Mouse (Mus musculus): ENCODE data around the gene Ssx2ip. TPM values are rescaled to one million over a fixed set of nuclear protein-coding genes. Genes with fewer than 3 reads are reported as not detected.

Gene Ssx2ip
- total RNA-seq (2023): 1.3 to 2.4 TPM (median 2.0 TPM) in 4 replicates

GRCm38 (mm10) chr3:146404311-146405201 lies at the start of gene Ssx2ip:
Ssx2ip (plus strand) TSS chr3:146404642.

GRCm38 (mm10) chr3:146449745-146450250 lies 45.4 kb downstream of the Ssx2ip start, which contains the start of gene Ctbs:
Ctbs (plus strand) TSS chr3:146449795.

Other genes starting within 250 kb of the Ssx2ip start
- not detected in 4 replicates for gene Lpar3, start 183.7 kb upstream of the Ssx2ip start, total RNA-seq (2023)
- 10.0 to 13.5 TPM (median 12.3 TPM) in 4 replicates for gene Ctbs, start 45.2 kb downstream of the Ssx2ip start, total RNA-seq (2023)
- gene Spata1, start 95.1 kb downstream of the Ssx2ip start, total RNA-seq (2023): 2.4 to 5.0 TPM (median 3.8 TPM) in 4 replicates
- 118 to 154 TPM (median 140 TPM) in 4 replicates for gene Gng5, start 95.2 kb downstream of the Ssx2ip start, total RNA-seq (2023)
- 84.0 to 101 TPM (median 95.6 TPM) in 4 replicates for gene Rpf1, start 116.8 kb downstream of the Ssx2ip start, total RNA-seq (2023)
- gene Uox, start 165.8 kb downstream of the Ssx2ip start, total RNA-seq (2023): not detected in 4 replicates
- not detected in 4 replicates for gene Dnase2b, start 211.0 kb downstream of the Ssx2ip start, total RNA-seq (2023)
- gene 4930503B20Rik, start 246.7 kb downstream of the Ssx2ip start, total RNA-seq (2023): not detected in 4 replicates